Mouse (Mus musculus): ENCODE results near the gene Gal3st3.

The Gal3st3 gene

DNA sequence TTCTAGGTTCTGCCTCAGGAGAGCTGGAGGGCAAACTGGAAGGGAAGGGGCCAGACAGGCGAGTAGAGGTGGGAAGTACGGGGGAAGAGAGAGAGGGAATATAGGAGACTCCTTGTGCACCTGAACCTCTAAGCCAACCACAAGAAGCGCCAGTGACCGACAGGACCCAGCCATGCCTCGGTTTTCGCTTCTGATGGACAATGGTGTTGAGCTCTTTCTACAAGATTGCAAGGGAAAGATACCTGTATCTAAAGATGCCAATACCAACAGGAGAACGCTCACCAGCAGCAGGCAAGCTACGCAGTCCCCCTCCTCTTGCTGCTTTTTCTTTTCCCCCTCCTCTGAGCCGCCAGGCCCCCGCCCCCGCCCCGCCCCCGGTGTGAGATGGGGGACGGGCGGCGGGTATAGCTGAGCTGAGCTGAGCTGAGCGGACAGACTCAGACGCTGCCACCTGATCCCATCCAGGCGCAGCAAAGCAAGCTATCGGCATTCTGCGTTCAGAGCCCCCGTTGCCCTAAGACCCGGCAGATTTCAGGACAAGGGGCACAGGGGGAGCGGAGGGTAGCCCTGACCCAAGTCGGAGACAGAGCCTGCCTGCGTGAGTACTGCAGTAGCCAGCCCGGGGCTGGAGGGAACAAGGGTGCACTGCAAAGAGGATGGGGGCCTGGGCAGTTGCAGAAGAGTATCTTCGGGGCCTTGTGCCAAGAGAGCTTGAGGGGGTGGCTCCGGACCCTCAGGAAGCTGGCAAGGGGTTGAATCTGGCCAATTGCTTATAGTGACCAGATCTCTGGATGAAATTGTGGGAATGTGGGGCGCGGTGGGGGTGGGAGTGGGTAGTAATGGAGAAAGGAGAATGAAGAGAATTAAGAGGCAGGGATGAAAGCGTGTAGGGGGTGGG lies at the start of gene Gal3st3:
TSS of gene Gal3st3 (plus strand) at position 429 of the 898 bp plus-strand sequence.
- CTCF ChIA-PET = interaction anchor here (0.6 kb wide), 1 partner anchor 79 kb away, joined by 7 read pairs; no protein-coding TSS in a partner anchor

DNA sequence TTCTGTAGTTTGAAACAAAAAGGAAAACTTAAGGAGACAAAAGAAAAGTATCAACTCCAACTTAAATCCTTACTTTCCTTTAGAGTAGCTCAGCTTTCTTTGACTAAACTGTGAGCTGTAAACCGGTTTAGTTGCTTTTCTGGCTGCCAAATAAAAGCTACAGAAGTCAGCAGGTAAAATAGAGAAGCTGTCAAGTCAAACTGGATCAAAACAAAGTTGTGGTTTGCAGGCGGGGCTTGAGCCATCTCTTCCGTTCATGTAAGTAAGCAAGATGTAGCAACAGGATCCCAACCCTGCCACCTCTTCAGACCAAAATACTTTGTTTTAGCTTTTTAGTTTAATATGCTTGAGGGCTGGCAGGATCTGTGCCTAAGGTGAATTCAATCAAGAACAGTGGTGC lies 41.0 kb upstream of the Gal3st3 start:
- CTCF ChIA-PET = interaction anchor here (0.6 to 0.7 kb wide), 2 partner anchors 27 to 183 kb away, joined by 3 read pairs; no protein-coding TSS in a partner anchor

DNA sequence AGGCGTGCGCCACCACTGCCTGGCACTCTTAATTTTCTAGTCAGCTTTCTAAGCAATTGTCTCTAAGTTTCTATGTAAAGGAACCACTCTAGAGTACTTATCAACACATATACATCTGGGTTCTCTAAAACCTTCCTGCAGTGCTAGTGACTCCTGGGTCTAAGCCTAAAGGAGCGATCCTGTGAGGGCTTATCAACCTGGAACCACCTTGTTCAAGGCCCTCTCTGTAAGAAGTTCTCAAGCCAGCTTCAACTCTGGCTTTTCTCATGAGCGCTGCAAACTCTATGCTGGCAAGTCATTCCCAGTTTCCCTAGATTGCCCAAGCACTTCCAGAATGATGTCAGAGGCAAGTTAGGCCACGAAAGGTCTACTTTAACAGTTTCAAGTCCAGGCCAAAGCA lies 31.1 kb upstream of the Gal3st3 start:
- CTCF ChIA-PET = no interaction called here

DNA sequence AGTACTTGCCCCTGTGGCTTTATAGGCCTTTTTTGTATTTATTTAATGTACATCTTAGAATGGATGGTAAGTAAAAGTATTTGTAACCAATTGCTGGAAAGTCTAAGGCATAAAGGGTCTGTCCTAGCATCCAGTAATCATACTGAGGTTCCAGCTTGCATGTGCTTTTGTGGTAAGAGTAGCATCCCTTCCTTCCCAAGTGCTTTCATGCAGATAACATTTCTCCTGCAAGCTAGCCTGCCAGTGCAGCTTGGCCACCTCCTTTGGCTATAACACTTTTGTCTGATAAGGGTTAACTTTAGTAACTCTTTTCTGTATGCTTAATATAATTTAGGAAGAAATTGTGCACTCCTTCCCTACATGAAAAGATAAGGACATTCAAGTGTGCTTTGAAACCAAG lies 30.1 kb upstream of the Gal3st3 start:
- CTCF ChIA-PET = no interaction called here

DNA sequence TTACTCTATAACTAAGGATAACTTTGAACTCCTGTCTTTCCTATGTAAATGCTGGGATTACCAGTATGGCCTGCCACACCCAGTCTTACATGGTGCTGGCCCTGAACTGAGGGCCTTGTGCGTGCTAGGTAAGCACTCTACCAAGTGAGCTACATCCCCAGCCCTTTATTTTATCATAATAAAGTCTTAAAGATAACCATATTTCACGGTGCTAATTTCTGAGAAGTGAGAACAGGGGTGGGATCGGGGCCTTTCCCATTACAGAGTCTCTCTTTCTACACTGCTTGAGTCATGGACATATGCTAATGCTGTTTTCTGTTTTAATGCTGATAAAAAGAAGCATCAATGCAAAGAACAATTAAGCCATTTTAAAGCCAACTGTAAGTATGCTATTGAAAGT lies 29.3 kb upstream of the Gal3st3 start:
- CTCF ChIA-PET = interaction anchor here (0.6 kb wide), 1 partner anchor 1363 kb away, joined by 4 read pairs; no protein-coding TSS in a partner anchor

DNA sequence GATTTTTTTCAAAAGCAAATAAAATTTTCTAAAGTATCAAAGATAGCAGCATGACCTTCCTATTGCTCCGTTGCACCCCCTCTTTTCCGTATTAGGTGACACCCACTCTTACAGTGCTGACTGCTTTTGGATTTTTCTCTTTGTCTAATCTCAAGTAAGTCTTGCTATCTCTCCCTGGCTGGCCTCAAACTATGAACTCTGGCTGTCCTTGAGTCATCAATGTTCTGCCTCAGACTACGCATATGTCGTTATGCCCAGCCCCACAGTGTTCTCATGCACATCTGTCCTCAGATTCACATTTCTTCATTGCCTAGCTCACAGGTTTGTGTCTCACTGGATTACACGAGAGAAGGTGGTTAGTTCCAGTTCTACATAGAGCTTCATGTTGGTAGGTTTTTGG lies 28.7 kb upstream of the Gal3st3 start:
- CTCF ChIA-PET = interaction anchor here (0.6 to 0.7 kb wide), 2 partner anchors 101 to 1362 kb away, joined by 4 read pairs; no protein-coding TSS in a partner anchor

DNA sequence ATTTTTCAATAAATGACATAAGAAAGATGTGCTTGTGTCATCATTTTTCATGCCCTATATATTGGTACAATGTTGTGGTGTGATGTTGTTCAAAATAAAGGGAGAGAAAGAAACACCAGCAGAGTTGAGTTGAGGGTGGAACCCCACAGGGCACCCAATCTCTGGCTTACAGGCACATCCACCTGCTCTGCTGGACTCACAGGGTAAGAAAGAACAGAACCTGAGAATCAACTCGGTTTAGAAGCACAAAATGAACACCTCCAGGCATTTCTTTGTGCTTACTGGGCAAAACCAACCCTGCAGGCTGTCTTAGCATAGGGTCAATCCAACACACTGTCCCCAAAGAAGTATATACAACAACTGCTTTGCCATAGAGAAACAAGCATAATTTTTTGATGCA lies 26.7 kb upstream of the Gal3st3 start:
- CTCF ChIA-PET = no interaction called here

DNA sequence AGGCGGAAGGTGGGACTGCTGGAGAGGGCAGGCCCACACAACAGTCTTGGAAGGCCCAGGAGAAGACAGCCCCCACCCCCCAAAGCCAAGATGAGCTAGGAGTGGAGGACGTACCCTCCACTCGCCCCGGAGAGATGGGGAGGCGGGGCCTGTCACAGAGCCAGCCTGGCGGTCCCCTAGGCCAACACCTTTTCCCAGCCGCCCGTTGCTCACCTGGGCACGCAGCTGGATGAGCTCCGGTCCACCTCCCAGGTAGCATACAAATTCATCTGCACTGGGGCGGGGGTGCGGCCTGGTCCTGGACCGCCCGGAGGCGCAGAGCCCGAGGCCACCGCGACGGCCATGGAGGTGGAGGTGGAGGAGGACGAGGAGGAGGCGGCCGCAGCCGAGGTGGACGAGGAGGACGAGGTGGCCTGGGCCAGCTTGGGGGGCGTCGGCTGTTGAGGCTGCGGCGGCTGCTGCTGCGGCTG lies 25.8 kb upstream of the Gal3st3 start:
- CTCF ChIA-PET = no interaction called here

DNA sequence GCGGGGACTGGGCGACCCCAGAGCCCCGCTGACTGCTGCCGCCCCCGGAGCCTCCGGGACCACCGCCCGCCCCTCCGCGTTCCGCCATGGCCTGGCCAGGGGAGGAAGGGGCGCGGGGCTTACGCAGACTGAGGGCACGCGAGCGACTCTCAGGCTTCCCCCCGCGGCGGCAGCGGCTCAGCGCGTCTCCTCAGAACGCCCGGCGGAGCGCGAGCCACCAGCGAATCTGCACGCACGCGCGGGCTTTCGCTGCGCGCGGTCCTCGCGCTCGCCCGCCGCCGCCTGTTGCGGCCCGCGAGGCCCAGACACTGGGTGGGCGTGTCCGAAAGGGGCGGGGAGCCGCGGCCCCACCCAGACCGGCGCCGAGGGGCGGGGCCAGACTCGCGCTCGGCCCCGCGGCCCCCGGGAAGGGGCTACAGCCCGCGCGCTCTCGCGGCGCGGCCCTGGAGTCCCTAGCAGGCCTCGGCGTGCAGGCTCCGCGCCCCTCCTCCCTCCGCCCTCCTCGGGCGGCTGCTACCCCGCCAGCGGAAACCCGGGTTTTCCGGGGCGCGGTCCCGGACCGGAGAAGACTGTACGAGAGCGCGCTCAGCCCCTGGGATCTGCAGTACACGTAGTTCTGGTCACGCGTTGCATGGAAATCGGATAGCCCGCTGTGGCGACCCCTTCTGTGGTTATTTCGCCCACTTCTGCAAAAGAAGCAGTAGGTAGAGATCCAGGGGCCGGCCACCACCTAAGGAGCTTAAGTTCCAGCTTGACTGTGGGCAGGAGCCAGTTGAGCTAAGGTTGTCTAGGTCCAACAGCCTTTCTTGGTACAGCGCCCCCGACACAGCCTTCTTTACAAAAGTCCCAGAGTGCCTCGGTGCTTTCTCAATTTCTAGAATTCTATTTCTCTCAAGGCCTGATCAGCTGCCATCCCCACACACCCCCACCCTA lies 25.1 kb upstream of the Gal3st3 start, which contains the start of gene Pacs1:
TSS of gene Pacs1 (minus strand) at position 319 of the 933 bp plus-strand sequence.
- CTCF ChIA-PET = no interaction called here

DNA sequence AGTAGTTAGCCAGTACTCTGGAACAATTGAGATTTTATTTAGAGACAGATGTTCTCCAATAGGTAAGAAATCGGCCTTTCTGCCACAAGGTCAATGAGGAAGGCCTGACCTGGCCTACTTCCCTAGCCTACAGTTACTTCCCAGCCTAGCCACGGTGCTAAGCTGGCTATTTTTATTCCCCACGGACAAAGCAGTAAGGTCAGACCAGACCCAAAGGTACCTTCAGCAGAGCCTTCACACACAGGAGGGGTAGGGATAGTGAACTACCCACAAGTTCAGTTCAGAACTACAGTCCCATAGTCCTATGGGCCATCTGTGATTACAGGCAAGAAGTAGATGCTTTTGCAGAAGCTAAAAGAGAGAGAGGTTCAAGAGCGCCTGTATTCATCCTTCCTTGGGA lies 24.2 kb upstream of the Gal3st3 start:
- CTCF ChIA-PET = interaction anchor here (0.5 to 0.6 kb wide), 3 partner anchors 12 to 187 kb away, joined by 3 to 4 read pairs (median 4); no protein-coding TSS in a partner anchor

DNA sequence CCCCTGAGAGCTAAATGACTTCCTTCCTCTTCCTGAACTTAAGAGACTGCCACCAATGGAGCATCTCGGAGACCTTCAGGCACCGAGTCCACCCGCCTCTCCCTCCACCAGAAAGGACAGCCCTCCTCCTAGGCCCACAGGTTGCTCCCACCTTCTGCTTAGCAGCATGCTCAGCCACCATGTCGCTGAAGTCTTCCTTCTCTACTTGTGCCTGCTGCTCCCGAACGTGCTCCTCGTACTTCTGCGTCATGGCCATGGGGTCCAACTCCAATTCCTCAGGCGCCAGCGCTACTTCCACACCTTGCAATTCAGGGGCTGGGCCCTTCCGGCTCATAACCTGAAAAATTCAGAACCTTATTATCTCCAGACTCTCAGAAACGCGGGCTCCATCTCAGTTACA lies 23.5 kb upstream of the Gal3st3 start:
- CTCF ChIA-PET = interaction anchor here (0.5 to 0.6 kb wide), 2 partner anchors 187 to 1287 kb away, joined by 3 to 4 read pairs; no protein-coding TSS in a partner anchor

DNA sequence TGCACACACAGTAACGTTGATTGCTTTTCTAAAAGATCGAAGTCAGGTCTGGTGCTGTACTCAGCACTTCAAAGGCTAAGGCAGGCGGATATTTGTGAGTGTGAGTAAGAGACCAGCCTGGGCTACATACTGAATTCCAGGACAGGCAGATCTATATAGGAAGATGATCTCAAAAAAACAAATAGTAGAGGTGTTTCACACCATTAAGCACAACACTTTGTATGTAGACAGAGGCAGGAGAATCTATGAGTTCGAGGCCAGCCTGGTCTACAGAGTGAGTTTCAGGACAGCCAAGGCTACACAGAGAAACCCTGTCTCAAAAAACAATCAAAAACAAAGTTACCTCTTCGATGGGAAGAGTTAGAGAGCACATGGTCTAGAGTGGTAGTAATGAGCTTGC lies 22.4 kb upstream of the Gal3st3 start:
- CTCF ChIA-PET = no interaction called here

DNA sequence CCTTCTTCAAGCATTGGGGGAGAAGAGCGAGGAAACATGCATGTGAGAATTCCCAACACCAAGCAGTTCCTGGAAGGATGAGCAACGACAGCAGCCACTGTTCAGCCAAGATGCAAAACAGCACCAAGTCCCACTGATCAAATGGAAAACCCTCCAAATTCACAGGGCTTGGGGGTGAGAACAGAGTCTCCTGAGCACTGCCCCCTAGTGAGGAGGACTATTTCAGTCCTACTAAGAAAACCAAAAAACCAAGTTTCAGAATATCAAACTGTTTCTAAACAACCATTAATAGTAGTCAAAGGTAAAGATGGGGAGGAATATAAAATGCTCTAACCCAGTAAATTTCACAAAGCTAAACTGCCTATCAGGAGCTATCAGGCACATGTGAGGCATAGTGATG lies 21.6 kb upstream of the Gal3st3 start:
- CTCF ChIA-PET = interaction anchor here (0.6 kb wide), 1 partner anchor 81 kb away, joined by 7 read pairs; no protein-coding TSS in a partner anchor

DNA sequence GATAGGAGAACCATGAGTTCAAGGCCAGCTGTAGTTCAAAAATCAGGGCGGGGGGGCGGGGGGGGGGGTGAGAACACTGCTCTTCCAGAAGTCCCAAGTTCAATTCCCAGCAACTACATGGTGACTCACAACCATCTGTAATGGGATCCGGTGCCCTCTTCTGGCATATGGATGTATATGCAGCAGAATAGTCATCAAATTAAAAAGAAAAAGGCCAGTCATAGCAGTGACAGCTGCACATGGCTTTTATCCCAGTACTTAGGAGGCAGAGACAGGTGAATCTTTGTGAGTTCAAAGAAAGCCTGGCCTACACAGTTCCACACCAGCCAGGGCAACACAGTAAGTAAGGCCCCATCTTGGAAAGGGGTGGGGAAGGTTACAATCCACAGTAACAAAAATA lies 21.0 kb upstream of the Gal3st3 start:
- CTCF ChIA-PET = interaction anchor here (0.6 kb wide), 1 partner anchor 82 kb away, joined by 7 read pairs; no protein-coding TSS in a partner anchor

DNA sequence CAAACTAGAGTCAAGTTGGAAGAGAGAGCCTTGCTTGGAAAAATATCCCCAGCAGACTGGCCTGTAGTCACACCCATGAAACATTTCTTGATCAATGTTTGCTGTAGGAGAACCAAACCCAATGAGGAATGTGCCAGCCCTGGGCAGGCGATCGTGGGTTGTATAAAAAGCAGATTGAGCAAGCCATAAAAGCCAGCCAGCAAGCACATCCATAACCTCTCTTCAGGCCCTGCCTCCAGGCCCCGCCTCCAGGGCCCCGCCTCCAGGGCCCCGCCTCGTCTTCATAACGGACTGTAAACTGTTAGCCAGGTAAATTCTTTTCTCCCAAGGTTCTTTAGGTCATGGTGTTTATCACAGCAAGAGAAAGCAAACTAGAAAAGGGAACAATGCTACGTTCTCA lies 19.8 kb upstream of the Gal3st3 start:
- CTCF ChIA-PET = no interaction called here

DNA sequence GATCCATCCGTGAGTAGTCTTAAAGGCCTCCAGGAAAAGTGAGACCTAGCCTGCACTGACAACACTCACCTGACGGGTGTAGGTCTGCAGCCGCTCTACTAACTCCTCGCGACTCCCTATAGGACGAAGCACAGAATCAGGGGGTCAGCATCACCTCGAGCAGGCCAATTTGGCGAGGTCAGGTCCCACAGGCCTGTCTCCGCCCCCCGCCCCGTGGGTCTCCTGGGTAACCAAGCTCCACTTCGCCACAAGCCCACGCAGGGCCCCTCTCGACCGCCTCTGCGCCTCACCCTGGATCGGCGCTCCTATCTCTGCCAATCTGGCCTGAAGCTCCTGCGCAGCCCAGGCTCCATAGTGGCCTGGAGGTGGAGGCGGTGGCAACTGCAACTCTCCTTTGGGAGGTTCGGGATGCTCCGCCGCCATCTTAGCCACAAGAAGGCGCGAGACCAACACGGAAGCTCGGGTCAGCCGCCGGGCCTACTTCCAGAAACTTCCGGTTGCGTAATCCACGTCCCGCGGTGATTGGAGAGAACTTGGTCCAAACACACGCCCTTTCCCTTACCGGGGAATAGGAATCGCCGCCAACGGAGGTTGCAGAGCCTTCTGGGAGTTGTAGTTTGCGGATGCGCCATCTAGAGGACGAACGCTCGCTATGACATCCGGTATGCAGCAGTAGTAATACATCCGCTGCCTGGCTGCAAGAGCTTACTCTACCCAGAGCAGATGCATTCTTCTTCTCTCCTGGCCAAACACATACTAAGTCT lies 3.0 kb upstream of the Gal3st3 start, which contains the start of gene Sf3b2:
TSS of gene Sf3b2 (minus strand) at position 484 of the 764 bp plus-strand sequence.
- CTCF ChIA-PET = interaction anchor here (0.5 to 1.0 kb wide), 3 partner anchors 39 to 1445 kb away, joined by 3 to 5 read pairs (median 4); no protein-coding TSS in a partner anchor

DNA sequence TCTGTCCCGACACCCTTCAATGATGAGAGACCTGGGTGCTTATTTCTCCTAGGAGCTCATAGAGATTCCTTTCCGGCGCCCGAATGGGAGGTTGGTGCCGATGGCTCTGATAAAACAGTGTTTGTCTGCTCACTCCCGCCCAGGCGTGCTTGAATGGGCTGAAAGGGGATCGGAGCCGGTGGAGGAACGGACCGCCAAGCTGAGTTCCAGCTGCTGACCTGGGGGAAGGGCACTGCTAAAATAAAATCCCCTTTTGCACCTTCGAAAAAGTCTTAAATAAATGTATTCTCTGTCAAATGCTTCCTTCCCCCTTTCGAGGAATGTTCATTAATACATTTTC lies 2.4 kb upstream of the Gal3st3 start:
- CTCF ChIA-PET = interaction anchor here (0.5 to 1.0 kb wide), 3 partner anchors 40 to 1446 kb away, joined by 3 to 5 read pairs (median 4); no protein-coding TSS in a partner anchor

DNA sequence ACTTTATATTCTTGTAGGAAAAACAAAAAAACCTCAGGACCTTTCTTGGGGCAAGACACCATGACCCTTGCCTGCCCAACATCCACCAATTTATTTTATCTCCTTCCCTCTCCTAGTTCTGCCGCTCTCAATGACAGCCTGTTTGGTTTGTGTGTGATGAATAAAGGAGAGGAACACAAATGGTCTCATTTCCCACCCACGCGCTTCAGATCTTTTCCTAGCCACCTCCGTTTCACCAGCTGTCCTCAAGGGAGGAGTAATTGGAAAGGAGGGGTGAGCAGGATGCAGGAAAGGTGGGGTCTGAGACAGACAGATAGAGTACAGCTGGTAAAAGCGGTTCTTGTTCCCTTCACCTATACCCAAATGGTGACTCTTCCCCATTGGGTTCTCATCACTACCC lies 1.5 kb upstream of the Gal3st3 start:
- CTCF ChIA-PET = no interaction called here

DNA sequence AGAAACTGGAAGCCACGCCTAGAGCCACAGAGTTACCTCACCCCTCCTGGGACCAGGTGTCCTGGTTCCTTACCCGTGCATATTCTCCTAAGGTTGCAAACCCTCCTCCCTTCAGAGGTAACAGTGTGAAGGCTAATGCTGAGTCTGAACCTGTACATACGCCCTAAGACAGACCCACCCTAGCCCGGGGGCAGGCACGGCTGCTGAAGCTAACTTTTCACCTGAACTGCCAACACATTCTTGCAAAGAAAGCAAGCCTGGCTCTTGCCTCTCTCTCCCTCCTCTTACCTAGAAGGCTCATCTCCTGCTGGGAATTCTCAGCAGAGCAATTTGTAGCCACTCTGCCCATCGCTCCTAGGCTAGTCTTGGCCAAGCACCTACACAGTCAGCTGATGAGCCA lies 2.5 kb downstream of the Gal3st3 start:
- CTCF ChIA-PET = no interaction called here

DNA sequence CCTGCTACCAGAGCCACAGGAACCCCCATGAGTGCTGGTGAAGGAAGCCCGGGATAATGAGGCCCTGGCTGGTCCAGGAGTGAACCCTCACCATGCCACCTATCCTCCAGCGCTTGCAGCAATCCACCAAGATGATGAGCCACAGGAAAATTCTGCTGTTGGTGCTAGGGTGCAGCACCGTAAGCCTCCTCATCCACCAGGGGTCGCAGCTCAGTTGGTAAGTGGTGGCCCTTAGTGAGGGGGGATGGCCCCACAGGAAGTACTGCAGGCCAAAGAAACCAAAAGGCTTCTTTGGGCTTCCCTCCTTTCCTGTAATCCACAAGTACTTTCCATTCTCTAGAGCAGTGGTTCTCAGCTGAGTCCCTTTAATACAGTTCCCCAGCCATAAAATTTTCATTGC lies 4.3 kb downstream of the Gal3st3 start:
- CTCF ChIA-PET = interaction anchor here (0.5 kb wide), 1 partner anchor 64 kb away, joined by 15 read pairs; no protein-coding TSS in a partner anchor

DNA sequence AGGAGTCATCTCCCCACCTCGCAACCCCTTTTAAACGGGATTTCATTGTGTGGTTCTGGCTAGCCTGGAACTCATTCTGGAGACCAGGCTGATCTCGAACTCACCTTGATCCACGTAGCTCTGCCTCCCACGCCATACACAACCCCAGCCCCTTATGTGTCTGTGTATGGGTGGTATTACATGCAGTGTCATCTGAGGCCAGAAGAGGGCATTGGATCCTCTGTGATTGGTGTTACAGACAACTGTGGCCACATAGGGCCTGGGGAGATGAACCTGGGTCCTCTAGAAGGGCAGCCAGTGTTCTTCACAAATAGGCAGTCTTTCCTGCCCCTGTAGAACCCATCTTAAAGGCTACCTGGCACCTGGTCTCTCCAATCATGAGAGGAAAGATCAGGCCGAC lies 8.1 kb downstream of the Gal3st3 start:
- CTCF ChIA-PET = interaction anchor here (0.5 kb wide), 1 partner anchor 124 kb away, joined by 3 read pairs; no protein-coding TSS in a partner anchor
